Mouse (Mus musculus) intestine, postnatal 0 days (tissue): ENCODE results near the gene Ddx42. TPM values are rescaled to one million over a fixed set of nuclear protein-coding genes. Genes with fewer than 3 reads are reported as not detected.
"Not testable (repeated sequence)": the region's sequence is repeated elsewhere in the genome, so short reads cannot be mapped to it uniquely, and the experiment has no call there.

Source experiments
- ATAC-seq: fragments of 200-750 bp; cut with Nextera tagmentation; 2 replicates; pipeline ENCODE4 v1.8.0; 2017; ENCODE audit warnings: mild to moderate bottlenecking, moderate TSS enrichment, moderate library complexity
- H3K27ac ChIP-seq: fragments of 300-500 bp; sonication (generic); 2 replicates; pipeline ENCODE4 v1.5.1; 2014; ENCODE audit warnings: mild to moderate bottlenecking, low read depth, low read length, moderate library complexity
- H3K27me3 ChIP-seq: fragments of 300-500 bp; sonication (generic); replicated peaks from 2 replicates; pipeline ENCODE4 v1.6.1; 2014; ENCODE audit warnings: low read length, mixed read lengths; ENCODE audit not compliant: control insufficient read depth, insufficient read depth
- H3K36me3 ChIP-seq: fragments of 300-500 bp; sonication (generic); 2 replicates; pipeline ENCODE4 v1.6.1; 2014; ENCODE audit warnings: mild to moderate bottlenecking, moderate library complexity; ENCODE audit not compliant: control insufficient read depth, insufficient read depth
- H3K4me1 ChIP-seq: fragments of 300-500 bp; sonication (generic); replicated peaks from 2 replicates; pipeline ENCODE4 v1.6.1; 2014; ENCODE audit warnings: antibody characterized with exemption, low read length, mixed read lengths; ENCODE audit not compliant: control insufficient read depth, insufficient read depth
- H3K4me2 ChIP-seq: fragments of 300-500 bp; sonication (generic); replicated peaks from 2 replicates; pipeline ENCODE4 v1.6.1; 2014; ENCODE audit warnings: low read depth, mild to moderate bottlenecking, moderate library complexity
- H3K4me3 ChIP-seq: fragments of 300-500 bp; sonication (generic); 2 replicates; pipeline ENCODE4 v1.5.1; 2014; ENCODE audit warnings: low read depth, low read length
- H3K9ac ChIP-seq: fragments of 300-500 bp; sonication (generic); 2 replicates; pipeline ENCODE4 v1.6.1; 2014; ENCODE audit warnings: mild to moderate bottlenecking, low read depth, low read length
- H3K9me3 ChIP-seq: fragments of 300-500 bp; sonication (generic); 2 replicates; pipeline ENCODE4 v1.6.1; 2016; ENCODE audit warnings: mixed run types; ENCODE audit not compliant: control insufficient read depth
- CTCF ChIP-seq: sonication (generic); IDR thresholded peaks from 2 replicates; pipeline ENCODE4 v1.5.1; 2016; ENCODE audit warnings: low read depth, mild to moderate bottlenecking, control low read depth, antibody characterized with exemption, moderate library complexity
- WGBS: fragments of 180-500 bp; shearing (Covaris S2); extraction: QIAGEN DNeasy Blood & Tissue Kit; methylation state at CpG from one replicate; pipeline ENCODE4 v1.1.7; 2014; 5-methylcytosine and 5-hydroxymethylcytosine counted together
- polyA plus RNA-seq: library from polyadenylated mRNA; unstranded; fragments of >200 nt; fragmentation: Nextera tagmentation; extraction: Ambion mirVana; gene quantifications from 2 replicates; pipeline ENCODE4 v1.2.1, GENCODE M21; 2015

The Ddx42 gene
- polyA plus RNA-seq, 1 experiment from 2014 or later = 28.1 TPM

GRCm38 (mm10) chr11:106214856-106215255, 1.9 kb upstream of the Ddx42 start:
- Histone ChIP-seq H3K9ac (no peak overlapping the region), H3K9me3 (no peaks in the 10 kb centered on the region), H3K36me3 (peaks cover 23% of the 10 kb centered on the region), H3K4me2 (peak overlapping the region; percentile 68), H3K27ac (no peak overlapping the region), H3K4me3 (no peak overlapping the region; the same call in 1 of the 2 replicates), H3K4me1 (0 out of 2 replicates have a peak, but pooled peaks cover 5% of the 10 kb centered on the region), H3K27me3 (no peaks in the 10 kb centered on the region)
- no peak for TF ChIP-seq CTCF
- no peak for ATAC-seq
- WGBS = 63% methylated on average over 5 of the region's 5 CpGs

- 11% methylated on average over 7 of the region's 7 CpGs for WGBS
- Histone ChIP-seq H3K4me3 (peak overlapping the region; percentile 93), H3K9ac (peak overlapping the region; percentile 97), H3K36me3 (peaks cover 17% of the 10 kb centered on the region), H3K4me2 (peak overlapping the region; percentile 68), H3K4me1 (0 out of 2 replicates have a peak, but pooled peaks cover 5% of the 10 kb centered on the region), H3K27ac (peak overlapping the region; percentile 96), H3K27me3 (no peaks in the 10 kb centered on the region), H3K9me3 (no peaks in the 10 kb centered on the region)
- TF ChIP-seq CTCF = no peak
- no peak for ATAC-seq
Observed at GRCm38 (mm10) chr11:106215450-106215859, 1.3 kb upstream of the Ddx42 start.

GRCm38 (mm10) chr11:106215927-106216729, 598 bp upstream of the Ddx42 start, which contains the start of gene Ccdc47:
Gene Ccdc47 (minus strand): TSS chr11:106216344.
- Histone ChIP-seq H3K36me3 (peaks cover 11% of the 10 kb centered on the region), H3K9ac (peak within 1 kb of the TSS; percentile 97), H3K4me3 (peak within 1 kb of the TSS; percentile 93), H3K4me2 (peak within 1 kb of the TSS; percentile 68), H3K27ac (peak within 1 kb of the TSS; percentile 96), H3K9me3 (no peaks in the 10 kb centered on the region), H3K27me3 (no peaks in the 10 kb centered on the region), H3K4me1 (0 out of 2 replicates have a peak, but pooled peaks cover 5% of the 10 kb centered on the region)
- ATAC-seq = peak; percentile 98
- TF ChIP-seq CTCF = no peak
- under 1% methylated on average over 46 of the region's 46 CpGs for WGBS

GRCm38 (mm10) chr11:106220603-106221002, 3.9 kb downstream of the Ddx42 start:
- Histone ChIP-seq H3K9me3 (no peaks in the 10 kb centered on the region), H3K4me1 (0 out of 2 replicates have a peak, but pooled peaks cover 7% of the 10 kb centered on the region), H3K4me3 (no peak overlapping the region), H3K4me2 (peak overlapping the region; percentile 42), H3K36me3 (peaks cover 14% of the 10 kb centered on the region), H3K27ac (no peak overlapping the region), H3K27me3 (no peaks in the 10 kb centered on the region), H3K9ac (no peak overlapping the region)
- no peak for ATAC-seq
- TF ChIP-seq CTCF = no peak
- 50% methylated on average over 3 of the region's 3 CpGs for WGBS

GRCm38 (mm10) chr11:106233978-106234377, 17.3 kb downstream of the Ddx42 start:
- ATAC-seq, H3K27me3 ChIP-seq, H3K9ac ChIP-seq, H3K4me1 ChIP-seq, H3K4me3 ChIP-seq, H3K27ac ChIP-seq, H3K4me2 ChIP-seq, H3K9me3 ChIP-seq: not testable (repeated sequence)
- peak; percentile 38 for TF ChIP-seq CTCF
- H3K36me3 ChIP-seq = peaks cover 52% of the 10 kb centered on the region
- 72% methylated on average over 8 of the region's 8 CpGs for WGBS

- Histone ChIP-seq H3K4me1 (no peaks in the 10 kb centered on the region), H3K4me2 (no peak overlapping the region), H3K4me3 (no peak overlapping the region), H3K9me3 (0 out of 2 replicates have a peak, but pooled peaks cover 4% of the 10 kb centered on the region), H3K9ac (no peak overlapping the region), H3K27me3 (no peaks in the 10 kb centered on the region), H3K36me3 (peaks cover 96% of the 10 kb centered on the region), H3K27ac (no peak overlapping the region; the same call in 1 of the 2 replicates)
- 96% methylated on average over 1 of the region's 1 CpGs for WGBS
- TF ChIP-seq CTCF = peak; percentile 56
- ATAC-seq = no peak
Observed at GRCm38 (mm10) chr11:106246834-106247233, 30.1 kb downstream of the Ddx42 start.
